Mouse (Mus musculus) lung, embryonic 15.5 days (tissue): ENCODE results near the gene Otop3. TPM values are rescaled to one million over a fixed set of nuclear protein-coding genes. Genes with fewer than 3 reads are reported as not detected.

Experiments
- ATAC-seq: fragments of 200-750 bp; cut with Nextera tagmentation; 2 replicates; pipeline ENCODE4 v1.8.0; 2017; ENCODE audit warnings: moderate number of reproducible peaks, borderline replicate concordance; ENCODE audit not compliant: low FRiP score, low TSS enrichment; ENCODE audit errors: extremely low read depth
- H3K27ac ChIP-seq: fragments of 300-500 bp; sonication (generic); 2 replicates; pipeline ENCODE4 v1.5.1; 2015; ENCODE audit warnings: moderate library complexity, mild to moderate bottlenecking, inconsistent platforms
- H3K27me3 ChIP-seq: fragments of 300-500 bp; sonication (generic); 2 replicates; pipeline ENCODE4 v1.6.1; 2015; ENCODE audit warnings: inconsistent platforms
- H3K36me3 ChIP-seq: fragments of 300-500 bp; sonication (generic); 2 replicates; pipeline ENCODE4 v1.6.1; 2015; ENCODE audit warnings: inconsistent platforms
- H3K4me1 ChIP-seq: fragments of 300-500 bp; sonication (generic); 2 replicates; pipeline ENCODE4 v1.6.1; 2015; ENCODE audit warnings: inconsistent platforms
- H3K4me2 ChIP-seq: fragments of 300-500 bp; sonication (generic); 2 replicates; pipeline ENCODE4 v1.6.1; 2015; ENCODE audit warnings: inconsistent platforms, mild to moderate bottlenecking, moderate library complexity
- H3K4me3 ChIP-seq: fragments of 300-500 bp; sonication (generic); 2 replicates; pipeline ENCODE4 v1.5.1; 2015; ENCODE audit warnings: mild to moderate bottlenecking, inconsistent platforms
- H3K9ac ChIP-seq: fragments of 300-500 bp; sonication (generic); 2 replicates; pipeline ENCODE4 v1.6.1; 2015; ENCODE audit warnings: inconsistent platforms
- H3K9me3 ChIP-seq: fragments of 300-500 bp; sonication (generic); 2 replicates; pipeline ENCODE4 v1.6.1; 2016; ENCODE audit warnings: inconsistent platforms
- WGBS: fragments of 180-500 bp; shearing (Covaris S2); methylation state at CpG from one replicate; pipeline ENCODE4 v1.1.7; 2015; 5-methylcytosine and 5-hydroxymethylcytosine counted together
- polyA plus RNA-seq: library from polyadenylated mRNA; unstranded; fragments of >200 nt; fragmentation: Nextera tagmentation; extraction: Ambion mirVana; gene quantifications from 2 replicates; pipeline ENCODE4 v1.2.1, GENCODE M21; 2015

The Otop3 gene
- polyA plus RNA-seq, 1 experiment from 2014 or later, result not detected

DNA sequence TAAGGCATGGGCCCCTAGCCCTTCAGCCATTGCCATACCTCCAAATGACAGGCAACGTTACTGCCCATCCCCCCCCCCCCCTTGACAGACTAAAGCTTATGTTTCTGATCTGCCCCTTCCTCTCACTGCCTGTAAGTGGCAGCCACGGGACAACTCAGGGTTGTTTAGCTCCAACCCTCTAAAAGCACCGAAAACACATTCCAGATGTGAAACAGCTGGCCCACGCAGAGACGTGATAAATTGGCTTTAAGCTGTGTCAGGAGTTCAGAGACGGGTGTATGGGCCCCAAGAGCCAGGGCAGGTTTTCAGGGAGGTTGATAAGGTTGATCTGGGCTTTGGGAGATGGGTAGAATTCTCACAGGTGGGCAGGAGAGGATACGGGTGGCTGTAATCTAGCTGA is 11.0 kb downstream of the Otop3 start:
- H3K9ac ChIP-seq, result no peak overlapping the region
- peaks cover 42% of the 10 kb centered on the region for H3K27me3 ChIP-seq
- no peak for ATAC-seq
- no peak overlapping the region for H3K4me3 ChIP-seq
- H3K9me3 ChIP-seq, result no peaks in the 10 kb centered on the region
- H3K4me1 ChIP-seq, result no peaks in the 10 kb centered on the region; the same call in 1 of the 2 replicates
- H3K4me2 ChIP-seq, result no peak overlapping the region
- 16% methylated on average over 6 of the region's 7 CpGs for WGBS
- no peak overlapping the region for H3K27ac ChIP-seq
- H3K36me3 ChIP-seq, result no peaks in the 10 kb centered on the region

- no peaks in the 10 kb centered on the region for H3K9me3 ChIP-seq
- 43% methylated on average over 17 of the region's 17 CpGs for WGBS
- no peaks in the 10 kb centered on the region; the same call in 1 of the 2 replicates for H3K4me1 ChIP-seq
- H3K9ac ChIP-seq, result no peak overlapping the region
- H3K4me3 ChIP-seq, result no peak overlapping the region
- no peak for ATAC-seq
- no peaks in the 10 kb centered on the region for H3K36me3 ChIP-seq
- H3K27me3 ChIP-seq, result peaks cover 29% of the 10 kb centered on the region
- no peak overlapping the region for H3K4me2 ChIP-seq
- no peak overlapping the region for H3K27ac ChIP-seq
These were observed 14.2 kb downstream of the Otop3 start for GRCm38 (mm10) chr11:115348681-115349248.

DNA sequence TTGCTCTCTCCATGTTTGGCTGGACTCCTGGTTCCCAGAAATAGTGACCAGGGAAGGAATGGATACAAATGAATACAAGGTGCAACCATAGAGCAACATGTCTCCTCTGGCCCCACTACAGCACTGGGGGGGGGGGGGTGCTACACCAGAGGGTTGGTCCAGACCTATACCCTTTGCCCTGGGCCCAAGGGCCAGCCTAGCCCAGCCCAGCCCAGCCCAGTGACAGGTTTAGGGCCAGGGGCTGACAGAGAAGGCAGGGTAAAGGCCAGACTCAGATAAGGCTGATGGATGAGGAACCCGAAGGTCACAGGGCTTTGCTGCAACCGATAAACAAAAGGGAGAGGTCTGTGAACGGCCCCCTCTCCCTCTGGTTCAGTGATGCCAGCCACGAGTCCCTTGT is 15.4 kb downstream of the Otop3 start:
- Histone ChIP-seq H3K27ac (no peak overlapping the region), H3K9me3 (no peaks in the 10 kb centered on the region), H3K27me3 (peaks cover 22% of the 10 kb centered on the region), H3K4me1 (no peaks in the 10 kb centered on the region; the same call in 1 of the 2 replicates), H3K36me3 (no peaks in the 10 kb centered on the region), H3K4me2 (no peak overlapping the region), H3K9ac (no peak overlapping the region), H3K4me3 (no peak overlapping the region)
- no peak for ATAC-seq
- WGBS, result 14% methylated on average over 4 of the region's 4 CpGs

DNA sequence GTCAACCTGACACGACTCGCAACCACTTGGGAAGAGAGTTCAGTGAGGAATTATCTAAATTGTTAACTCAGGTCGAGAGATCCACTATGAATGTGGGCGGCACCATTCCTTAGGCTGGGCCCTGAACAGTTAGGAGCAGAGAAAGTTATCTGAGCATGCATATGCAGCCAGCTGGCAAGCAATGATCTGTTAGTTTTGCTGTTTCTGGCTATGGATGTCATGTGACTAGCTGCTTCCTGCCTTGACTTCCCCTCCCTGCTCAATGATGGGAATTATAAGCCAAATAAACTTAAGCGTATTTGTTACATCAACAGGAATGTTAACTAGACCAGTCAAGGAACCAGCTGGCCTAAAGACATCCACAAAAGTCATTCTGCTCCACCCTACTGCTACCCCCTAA is 18.8 kb downstream of the Otop3 start:
- Histone ChIP-seq H3K27ac (no peak overlapping the region), H3K4me3 (no peak overlapping the region), H3K9ac (no peak overlapping the region), H3K36me3 (no peaks in the 10 kb centered on the region), H3K4me1 (no peaks in the 10 kb centered on the region), H3K27me3 (peaks cover 25% of the 10 kb centered on the region; the same call in 1 of the 2 replicates), H3K4me2 (no peak overlapping the region), H3K9me3 (no peaks in the 10 kb centered on the region)
- no peak for ATAC-seq
- WGBS, result 80% methylated on average over 5 of the region's 5 CpGs

DNA sequence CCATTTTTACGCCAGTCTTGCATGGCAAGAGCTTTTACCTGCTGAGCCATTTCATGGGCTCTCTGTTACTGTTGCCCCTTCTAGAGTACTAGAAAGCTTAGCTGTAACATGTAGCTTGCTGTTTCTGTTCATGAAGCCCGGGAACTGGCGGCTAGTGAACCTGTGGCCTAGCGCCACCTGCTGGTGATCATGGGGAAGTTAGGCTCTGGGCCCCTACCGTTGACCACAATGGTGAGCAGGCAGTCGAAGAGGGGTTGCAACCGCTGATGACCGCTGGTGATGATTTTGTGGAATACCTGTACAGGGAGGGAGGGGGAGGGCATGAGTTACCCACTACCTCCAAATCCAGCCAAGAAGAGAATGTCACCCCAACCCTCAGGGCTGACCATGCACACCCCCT is 19.7 kb downstream of the Otop3 start:
- WGBS, result 8% methylated on average over 8 of the region's 8 CpGs
- Histone ChIP-seq H3K4me2 (no peak overlapping the region), H3K9ac (no peak overlapping the region), H3K27ac (no peak overlapping the region), H3K27me3 (peaks cover 25% of the 10 kb centered on the region; the same call in 1 of the 2 replicates), H3K36me3 (no peaks in the 10 kb centered on the region), H3K9me3 (no peaks in the 10 kb centered on the region), H3K4me3 (no peak overlapping the region), H3K4me1 (peaks cover 7% of the 10 kb centered on the region)
- ATAC-seq, result no peak

DNA sequence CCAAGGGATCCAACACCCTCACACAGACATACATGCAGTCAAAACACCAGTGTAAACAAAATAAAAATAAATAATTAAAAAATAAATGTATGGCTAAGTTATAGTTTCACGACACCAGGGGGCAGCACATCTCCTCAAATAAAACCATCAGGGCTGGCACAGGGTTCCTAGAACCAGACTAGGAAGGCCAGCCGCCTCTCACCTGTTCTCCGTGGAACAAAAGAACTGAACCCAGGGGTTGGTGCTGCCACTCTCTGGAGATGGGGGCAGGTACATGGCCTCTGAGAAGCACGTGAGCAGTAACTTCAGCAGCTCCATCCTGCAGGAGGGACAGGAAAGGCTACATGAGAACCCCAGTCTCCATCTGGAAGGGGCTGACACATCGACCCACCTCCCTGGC is 23.9 kb downstream of the Otop3 start:
- ATAC-seq, result no peak

DNA sequence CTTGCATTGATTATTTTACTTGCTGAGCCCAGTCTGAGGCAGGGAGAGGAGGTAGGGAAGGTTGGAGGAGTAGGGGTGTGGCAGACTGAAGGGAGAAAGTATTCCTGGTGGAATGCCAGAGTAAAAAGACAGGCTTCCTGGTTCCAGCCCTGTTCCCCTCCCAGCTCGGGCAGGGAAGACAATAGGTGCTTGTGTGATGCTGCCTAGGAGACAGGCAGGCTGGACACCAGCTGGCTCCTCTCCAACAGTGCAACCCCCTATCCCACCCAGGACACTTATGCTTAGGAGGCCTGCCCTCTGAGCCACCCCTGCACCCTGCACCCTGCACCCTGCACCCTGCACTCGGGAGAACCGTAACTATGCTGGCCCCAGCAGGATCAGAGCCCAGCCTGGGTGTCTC is 24.8 kb downstream of the Otop3 start:
- H3K9ac ChIP-seq, result 0 out of 2 replicates have a peak overlapping the region, but pooled peaks have one; percentile 1
- no peaks in the 10 kb centered on the region for H3K36me3 ChIP-seq
- H3K4me1 ChIP-seq, result peaks cover 19% of the 10 kb centered on the region
- 18% methylated on average over 3 of the region's 3 CpGs for WGBS
- peaks cover 25% of the 10 kb centered on the region; the same call in 1 of the 2 replicates for H3K27me3 ChIP-seq
- peak overlapping the region; percentile 75 for H3K27ac ChIP-seq
- no peak overlapping the region for H3K4me3 ChIP-seq
- ATAC-seq, result peak; percentile 47
- H3K4me2 ChIP-seq, result peak overlapping the region; percentile 1; the same call in 1 of the 2 replicates
- H3K9me3 ChIP-seq, result no peaks in the 10 kb centered on the region

More for the DNA sequence above, 23.9 kb downstream of the Otop3 start:
- Histone ChIP-seq H3K9me3 (no peaks in the 10 kb centered on the region), H3K27me3 (peaks cover 25% of the 10 kb centered on the region; the same call in 1 of the 2 replicates), H3K36me3 (no peaks in the 10 kb centered on the region), H3K27ac (no peak overlapping the region; the same call in 1 of the 2 replicates), H3K4me1 (peaks cover 13% of the 10 kb centered on the region), H3K9ac (0 out of 2 replicates have a peak overlapping the region, but pooled peaks have one; percentile 5), H3K4me2 (peak overlapping the region; percentile 9; the same call in 1 of the 2 replicates), H3K4me3 (no peak overlapping the region)
- 21% methylated on average over 5 of the region's 5 CpGs for WGBS

DNA sequence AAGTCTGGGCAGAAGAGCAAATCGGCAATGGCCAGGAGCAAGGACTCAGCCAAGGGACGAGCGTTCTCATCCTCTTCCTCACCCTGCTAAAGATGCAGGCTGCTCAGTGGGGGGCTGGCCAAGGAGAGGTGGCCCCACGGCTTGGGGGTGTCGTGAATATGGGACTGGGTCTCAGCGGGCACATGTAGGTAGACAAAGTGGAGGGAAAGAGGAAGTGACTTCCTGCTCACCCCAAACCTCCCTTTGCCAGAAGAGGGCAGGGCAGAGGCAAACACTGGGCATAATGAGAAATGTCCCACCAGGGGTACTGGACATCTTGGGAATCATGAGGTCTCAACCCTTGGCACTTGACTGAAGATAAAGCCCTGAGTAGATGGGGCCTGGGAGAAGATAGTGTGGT is 25.2 kb downstream of the Otop3 start:
- ATAC-seq, result no peak
- WGBS, result 70% methylated on average over 6 of the region's 6 CpGs
- H3K27me3 ChIP-seq, result peaks cover 27% of the 10 kb centered on the region; the same call in 1 of the 2 replicates

GRCm38 (mm10) chr11:115364136-115364535 is 29.6 kb downstream of the Otop3 start:
- ATAC-seq, result no peak
- WGBS, result 76% methylated on average over 3 of the region's 3 CpGs
- Histone ChIP-seq H3K9ac (no peak overlapping the region), H3K4me2 (no peak overlapping the region), H3K27ac (peak overlapping the region; percentile 60), H3K9me3 (no peaks in the 10 kb centered on the region), H3K27me3 (peaks cover 36% of the 10 kb centered on the region), H3K4me1 (peaks cover 46% of the 10 kb centered on the region), H3K36me3 (no peaks in the 10 kb centered on the region), H3K4me3 (no peak overlapping the region)

More for the DNA sequence above, 25.2 kb downstream of the Otop3 start:
- Histone ChIP-seq H3K9me3 (no peaks in the 10 kb centered on the region), H3K27ac (peak overlapping the region; percentile 75), H3K9ac (0 out of 2 replicates have a peak overlapping the region, but pooled peaks have one; percentile 1), H3K4me1 (peaks cover 24% of the 10 kb centered on the region), H3K4me2 (no peak overlapping the region; the same call in 1 of the 2 replicates), H3K36me3 (no peaks in the 10 kb centered on the region), H3K4me3 (no peak overlapping the region)

DNA sequence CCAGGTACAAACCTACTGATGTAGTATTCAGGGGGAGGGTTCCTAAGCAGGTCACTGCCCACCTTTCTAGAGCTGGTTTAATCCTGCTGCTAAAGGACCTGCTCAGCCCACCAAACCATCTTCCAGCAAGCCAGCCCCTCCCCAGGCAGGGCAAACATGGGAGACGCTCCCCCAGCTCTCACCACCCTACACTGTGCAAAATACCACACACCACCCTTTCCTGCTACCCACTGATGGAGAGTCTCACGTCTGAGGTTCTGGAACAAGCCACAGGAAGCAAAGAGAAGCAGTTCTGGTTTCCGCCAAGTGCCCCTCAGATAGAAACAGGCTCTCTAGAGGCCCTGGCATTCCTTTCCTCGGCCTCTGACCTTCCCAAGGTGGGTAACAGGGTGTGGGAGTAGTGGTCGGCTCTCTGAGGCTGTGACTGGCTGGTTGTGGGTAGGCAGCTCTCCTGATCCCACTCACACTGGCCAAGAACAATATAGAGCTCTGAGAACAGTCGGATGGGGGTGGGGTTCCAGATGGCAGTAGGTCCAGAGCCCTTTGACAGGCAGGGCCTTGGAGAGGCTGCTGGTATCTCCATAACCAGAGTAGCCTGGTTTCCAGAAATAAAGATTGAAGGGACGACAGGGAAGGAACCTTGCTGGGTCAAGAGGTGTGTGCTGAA is 31.6 kb downstream of the Otop3 start:
- Histone ChIP-seq H3K27me3 (peaks cover 53% of the 10 kb centered on the region), H3K4me1 (peaks cover 39% of the 10 kb centered on the region), H3K4me2 (peak overlapping the region; percentile 85), H3K27ac (no peak overlapping the region), H3K4me3 (peak overlapping the region; percentile 48), H3K36me3 (no peaks in the 10 kb centered on the region), H3K9ac (0 out of 2 replicates have a peak overlapping the region, but pooled peaks have one; percentile 39), H3K9me3 (no peaks in the 10 kb centered on the region)
- ATAC-seq, result no peak
- 35% methylated on average over 7 of the region's 7 CpGs for WGBS

GRCm38 (mm10) chr11:115366706-115367394 is 32.3 kb downstream of the Otop3 start:
- H3K4me2 ChIP-seq, result peak overlapping the region; percentile 85
- peak; percentile 32; the same call in 1 of the 2 replicates for ATAC-seq
- 3% methylated on average over 28 of the region's 28 CpGs for WGBS
- peak overlapping the region; percentile 39 for H3K9ac ChIP-seq
- H3K4me1 ChIP-seq, result peaks cover 39% of the 10 kb centered on the region
- H3K9me3 ChIP-seq, result no peaks in the 10 kb centered on the region
- H3K27me3 ChIP-seq, result peaks cover 53% of the 10 kb centered on the region
- no peaks in the 10 kb centered on the region for H3K36me3 ChIP-seq
- peak overlapping the region; percentile 48 for H3K4me3 ChIP-seq
- H3K27ac ChIP-seq, result no peak overlapping the region
